Mouse (Mus musculus) G1E (cell line): Measurements from ENCODE around the gene Sele.

Experiments used
- CTCF ChIP-seq: IDR thresholded peaks from 2 replicates; pipeline ENCODE4 v1.5.1; 2012; ENCODE audit warnings: low read depth, low read length, inconsistent platforms, mixed read lengths
- POLR2AphosphoS5 ChIP-seq: IDR thresholded peaks from 2 replicates; pipeline ENCODE4 v1.6.1; 2012; ENCODE audit warnings: low read depth, low read length, inconsistent platforms; ENCODE audit not compliant: insufficient replicate concordance

DNA sequence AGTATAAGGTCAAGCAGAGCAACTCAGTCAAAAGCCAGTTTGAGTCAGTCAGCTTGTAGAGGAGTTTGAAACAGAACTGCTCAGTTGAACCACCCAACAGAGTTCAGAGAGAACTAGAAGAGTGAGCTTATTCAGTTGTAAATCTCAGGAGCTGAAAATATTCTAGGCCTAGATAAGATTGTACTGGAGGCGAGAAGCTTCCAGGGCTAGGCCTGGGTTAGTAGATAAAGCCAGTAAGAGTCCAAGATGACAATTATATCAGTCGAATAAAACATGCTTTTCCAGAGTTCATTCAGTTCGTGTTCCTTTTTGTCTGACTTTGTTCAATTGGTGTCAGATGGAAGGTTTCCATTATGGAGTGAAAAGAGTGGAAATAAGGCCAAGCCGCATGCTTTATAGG is 22.3 kb upstream of the Sele start:
- TF ChIP-seq CTCF: no peak
- TF ChIP-seq POLR2AphosphoS5: no peak
